Mouse (Mus musculus) liver, adult 2 months (tissue): ENCODE results near the gene Strc.

ENCODE experiments used
- CTCF ChIP-seq: fragments of 200-500 bp; IDR thresholded peaks from 2 replicates; pipeline ENCODE4 v1.5.1; 2011; ENCODE audit warnings: low read depth, low read length, control low read depth
- POLR2A ChIP-seq: fragments of 200-500 bp; IDR thresholded peaks from 2 replicates; pipeline ENCODE4 v1.6.1; 2011; ENCODE audit warnings: low read length, control low read depth; ENCODE audit not compliant: insufficient read depth; ENCODE audit errors: extremely low read depth

DNA sequence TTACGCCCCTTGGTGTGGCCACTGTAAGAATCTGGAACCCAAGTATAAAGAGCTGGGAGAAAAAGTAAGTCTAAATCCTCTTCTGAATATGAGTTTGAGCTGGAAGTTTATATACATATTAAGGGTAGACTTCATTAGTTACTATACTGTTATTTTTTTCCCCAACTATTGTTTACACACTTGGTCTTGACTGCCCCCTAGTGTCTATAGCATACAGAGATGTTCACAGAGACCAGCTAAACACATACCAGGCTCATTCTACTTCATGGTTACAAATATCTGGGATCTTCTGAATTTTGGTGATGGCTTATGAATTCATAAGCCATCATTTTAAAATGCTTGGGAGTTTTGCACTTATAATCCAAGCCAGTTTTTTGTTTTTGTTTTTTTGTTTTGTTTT, 47.9 kb upstream of the Strc start:
- TF ChIP-seq CTCF = peak; percentile 28; the same call in 1 of the 2 replicates
- TF ChIP-seq POLR2A = no peak
